ENCODE assay signal across 16 mouse cellular contexts in genomic region chr19:28137581-28137980, GRCm38 (mm10).
"Had no signal": no experiment of that assay in that cellular context is flagged by ENCODE, and none has a peak within 500 bp of the region (broad histone marks: within the 10 kb centered on the region; RNA-seq: fewer than 3 reads in every experiment).

No protein-coding gene starts in this region.

- H3K9me3 ChIP-seq: limb, embryonic 10.5 days; limb, embryonic 13.5 days; liver, embryonic 13.5 days had no signal

- H3K9ac ChIP-seq: limb, embryonic 13.5 days; liver, embryonic 13.5 days had no signal

- H3K4me3 ChIP-seq: limb, embryonic 10.5 days; limb, embryonic 13.5 days; liver, embryonic 13.5 days had no signal

- H3K4me1 ChIP-seq: limb, embryonic 10.5 days; limb, embryonic 13.5 days; liver, embryonic 13.5 days had no signal

- ATAC-seq: intestine, embryonic 16.5 days had no signal

- H3K36me3 ChIP-seq: limb, embryonic 10.5 days; limb, embryonic 13.5 days; liver, embryonic 13.5 days had no signal

- DNase-seq: kidney, adult 2 months; kidney, postnatal 25 days; liver; liver, embryonic 13.5 days; lung, adult 2 months; lung, postnatal 14 days; lung, postnatal 4 days; midbrain, embryonic 14.5 days; thymus, adult 18-20 months; thymus, postnatal 36 days had no signal

- H3K27me3 ChIP-seq: limb, embryonic 13.5 days; liver, embryonic 13.5 days had no signal

- H3K27ac ChIP-seq: kidney, postnatal 0 days; limb, embryonic 10.5 days; limb, embryonic 13.5 days; liver, embryonic 13.5 days; stomach, postnatal 0 days had no signal

- H3K4me2 ChIP-seq: limb, embryonic 13.5 days; liver, embryonic 13.5 days; midbrain, embryonic 11.5 days had no signal
